In genomic region chr13:63757061-63757460, GRCm38 (mm10) we compare ENCODE assay signal across 24 mouse cellular contexts. TPM values are rescaled to one million over a fixed set of nuclear protein-coding genes. Genes with fewer than 3 reads are reported as not detected.
DNase-seq lines count a peak whose midpoint lies in the region; ATAC-seq and TF ChIP-seq lines count a peak whose summit lies in the region.
"Had no signal": no experiment of that assay in that cellular context is flagged by ENCODE, and none has a peak within 500 bp of the region (broad histone marks: within the 10 kb centered on the region; RNA-seq: fewer than 3 reads in every experiment).

No protein-coding gene starts in this region.

- no peaks in the 10 kb centered on the region; the same call in 1 of the 2 replicates for H3K4me1 ChIP-seq in kidney, adult 2 months (ENCODE audit: control insufficient read depth, insufficient read depth, low read length)
- no peaks in the 10 kb centered on the region for H3K4me1 ChIP-seq in kidney, embryonic 15.5 days

- no peak for TF ChIP-seq POLR2A in kidney, adult 2 months (IDR thresholded peaks at IDR 0.05; ENCODE audit: low read depth, low read length)

- no peak overlapping the region for H3K4me3 ChIP-seq in kidney, adult 2 months (ENCODE audit: insufficient read depth, low read depth, low read length)
- no peak overlapping the region for H3K4me3 ChIP-seq in kidney, embryonic 15.5 days (replicated peaks)

- no peaks in the 10 kb centered on the region for H3K27me3 ChIP-seq in kidney, adult 2 months (replicated peaks; ENCODE audit: control insufficient read depth, insufficient read depth, low read length)
- H3K27me3 ChIP-seq in kidney, embryonic 15.5 days = no peaks in the 10 kb centered on the region
- H3K27me3 ChIP-seq: CH12.LX, Patski had no signal

- H3K9me3 ChIP-seq in kidney, embryonic 15.5 days (replicated peaks) = no peaks in the 10 kb centered on the region

- TF ChIP-seq CTCF in kidney, adult 2 months (conservative IDR thresholded peaks at IDR 0.05; ENCODE audit: insufficient read depth, insufficient read length, low read depth, low read length) = no peak

- DNase-seq in kidney, adult 2 months = peak; percentile 61
- DNase-seq in kidney, adult 9 months = peak; percentile 56
- no peak for DNase-seq in kidney, adult 11 months
- DNase-seq in lung, postnatal 10 days = peak; percentile 36
- no peak for DNase-seq in lung, postnatal 14 days
- peak; percentile 21 for DNase-seq in R1 (ENCODE audit: low read depth, low spot score)
- no peak for DNase-seq in T-cell, adult 2 months (ENCODE audit: low spot score)
- DNase-seq: adrenal gland, adult 2 months; adrenal gland, adult 8-10 months; adrenal gland, postnatal 10 days; adrenal gland, postnatal 14 days; adrenal gland, postnatal 25 days; adrenal gland, postnatal 36 days; B cell, adult 2 months; cerebellum, adult 11 months; cerebellum, adult 11-12 months; cerebellum, adult 18-20 months; cerebellum, adult 2 months had no signal

- no peak overlapping the region for H3K4me2 ChIP-seq in kidney, embryonic 15.5 days

- H3K36me3 ChIP-seq in kidney, adult 2 months (ENCODE audit: control insufficient read depth, insufficient read depth, low read length) = no peaks in the 10 kb centered on the region
- no peaks in the 10 kb centered on the region for H3K36me3 ChIP-seq in kidney, embryonic 15.5 days
- H3K36me3 ChIP-seq: G1E had no signal

- no peak overlapping the region for H3K9ac ChIP-seq in kidney, embryonic 15.5 days

- H3K27ac ChIP-seq in kidney, adult 2 months (ENCODE audit: insufficient read depth, low read depth, low read length) = no peak overlapping the region
- H3K27ac ChIP-seq in kidney, embryonic 15.5 days = no peak overlapping the region

- WGBS in kidney, adult 2 months = 33% methylated on average over 5 of the region's 5 CpGs
- WGBS in kidney, embryonic 15.5 days = 54% methylated on average over 5 of the region's 5 CpGs

- ATAC-seq in kidney, embryonic 15.5 days (replicated peaks; ENCODE audit: low FRiP score) = no peak
- ATAC-seq: activated CD4-positive, CD25-positive, alpha-beta regulatory T cell, adult 4 months; CD4-positive, CD25-positive, alpha-beta regulatory T cell, adult 4 months; Patski had no signal

RNA-seq across cellular contexts. Expression of gene Ercc6l2, which starts 58.0 kb away (rescaled TPM):
- 3.7 and 4.3 TPM in 2 replicates for polyA plus RNA-seq in kidney, adult 2 months (2012; rRNA removed)
- 26.7 and 28.5 TPM in 2 replicates for polyA plus RNA-seq in kidney, embryonic 15.5 days (2015; fragmentation: Nextera tagmentation; extraction: Ambion mirVana)

Comparison
In these comparisons a context has a peak if more than half of its experiments do, and no peak if none do; other contexts are left out.
1. DNase-seq: peak in kidney, adult 2 months (single experiment), kidney, adult 9 months (single experiment), lung, postnatal 10 days (single experiment) and R1 (single experiment); none in kidney, adult 11 months (single experiment), lung, postnatal 14 days (single experiment) and T-cell, adult 2 months (single experiment).